Mouse (Mus musculus) heart, embryonic 10.5 days (tissue): ENCODE measurements at regions not wholly inside any gene's neighbourhood (a gene's known extent, or its start where the extent isn't known, plus 50 kb on each side); places are given as distances from the start of the nearest gene placed in this dataset.
A peak's percentile ranks its signal among the peaks of the same experiment; 100 is the strongest.

Experiments
- DNase-seq: peaks from one replicate; pipeline ENCODE4 v3.0.0-alpha.2; 2017; ENCODE audit warnings: low spot score
- H3K27ac ChIP-seq: fragments of 300-500 bp; sonication (generic); 2 replicates; pipeline ENCODE4 v1.5.1; 2016; ENCODE audit warnings: mild to moderate bottlenecking
- H3K27me3 ChIP-seq: fragments of 300-500 bp; sonication (generic); 2 replicates; pipeline ENCODE4 v1.6.1; 2016; ENCODE audit warnings: mild to moderate bottlenecking; ENCODE audit not compliant: poor library complexity, insufficient read depth, severe bottlenecking
- H3K36me3 ChIP-seq: fragments of 300-500 bp; sonication (generic); 2 replicates; pipeline ENCODE4 v1.6.1; 2016; ENCODE audit warnings: mild to moderate bottlenecking, moderate library complexity
- H3K4me1 ChIP-seq: fragments of 300-500 bp; sonication (generic); 2 replicates; pipeline ENCODE4 v1.6.1; 2016; ENCODE audit warnings: mild to moderate bottlenecking
- H3K4me3 ChIP-seq: fragments of 300-500 bp; sonication (generic); 2 replicates; pipeline ENCODE4 v1.5.1; 2016; ENCODE audit warnings: mild to moderate bottlenecking, moderate library complexity
- H3K9me3 ChIP-seq: fragments of 300-500 bp; sonication (generic); 2 replicates; pipeline ENCODE4 v1.6.1; 2016; ENCODE audit warnings: mild to moderate bottlenecking, moderate library complexity
- WGBS: fragments of 180-500 bp; shearing (Covaris S2); methylation state at CpG from one replicate; pipeline ENCODE4 v1.1.7; 2016; 5-methylcytosine and 5-hydroxymethylcytosine counted together

DNA sequence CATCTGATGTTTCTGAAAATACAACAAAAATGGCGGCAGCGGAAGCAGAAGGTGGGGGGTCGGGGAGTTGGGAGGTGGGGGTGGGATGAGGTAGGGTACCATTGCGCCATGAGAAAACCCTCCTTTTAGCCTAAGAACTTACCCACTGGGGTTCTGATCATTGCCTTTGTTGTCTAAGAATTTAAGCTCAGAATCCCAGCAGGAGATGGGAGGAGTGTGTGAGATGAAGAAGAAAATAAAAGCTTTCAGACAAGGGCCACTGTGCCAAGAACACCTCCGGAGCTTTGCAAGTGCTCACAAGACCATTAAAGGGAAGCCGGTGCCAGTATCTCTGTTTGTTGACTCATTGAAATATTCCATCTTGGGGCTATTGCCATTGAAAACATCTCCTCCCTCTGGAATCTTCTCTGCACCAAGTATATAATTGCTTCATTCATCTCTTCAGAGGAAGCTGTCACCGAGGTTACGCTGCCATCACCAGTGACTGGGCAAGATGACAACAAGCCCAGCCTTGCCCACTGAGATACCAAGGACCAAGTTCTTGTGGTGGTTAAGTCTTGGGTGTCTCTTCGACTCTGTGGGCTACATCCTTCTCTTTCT is 614.0 kb upstream of the Adam5 start:
- no peaks in the 10 kb centered on the region for H3K9me3 ChIP-seq
- H3K36me3 ChIP-seq, result no peaks in the 10 kb centered on the region
- H3K27me3 ChIP-seq, result 0 out of 2 replicates have a peak, but pooled peaks cover 6% of the 10 kb centered on the region
- no peak for DNase-seq
- H3K27ac ChIP-seq, result no peak overlapping the region
- WGBS, result 82% methylated on average over 9 of the region's 9 CpGs
- H3K4me1 ChIP-seq, result peaks cover 20% of the 10 kb centered on the region
- no peak overlapping the region for H3K4me3 ChIP-seq

DNA sequence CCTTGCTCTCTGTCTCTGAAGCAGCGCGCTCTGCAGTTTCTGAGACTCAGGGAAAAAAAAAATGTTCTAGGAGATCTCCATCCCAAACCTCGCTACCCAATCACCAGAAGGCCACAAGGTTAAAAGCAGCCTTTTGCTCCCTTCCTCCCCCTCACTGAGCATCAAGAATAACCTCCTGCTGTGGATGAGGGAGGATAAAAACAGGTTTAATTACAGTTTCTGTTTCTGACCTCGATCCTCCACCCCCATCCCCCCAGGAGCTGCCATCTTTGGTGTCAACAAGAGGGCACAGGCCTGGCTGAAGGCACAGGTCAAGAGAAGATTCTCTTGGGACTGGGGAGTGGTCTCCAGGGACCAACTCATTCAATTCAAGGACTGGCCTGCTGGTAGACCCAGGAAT is 613.0 kb upstream of the Adam5 start:
- Histone ChIP-seq H3K4me3 (no peak overlapping the region), H3K27me3 (0 out of 2 replicates have a peak, but pooled peaks cover 6% of the 10 kb centered on the region), H3K27ac (no peak overlapping the region), H3K4me1 (peaks cover 20% of the 10 kb centered on the region), H3K9me3 (no peaks in the 10 kb centered on the region), H3K36me3 (no peaks in the 10 kb centered on the region)
- DNase-seq, result no peak
- WGBS, result 36% methylated on average over 4 of the region's 4 CpGs

DNA sequence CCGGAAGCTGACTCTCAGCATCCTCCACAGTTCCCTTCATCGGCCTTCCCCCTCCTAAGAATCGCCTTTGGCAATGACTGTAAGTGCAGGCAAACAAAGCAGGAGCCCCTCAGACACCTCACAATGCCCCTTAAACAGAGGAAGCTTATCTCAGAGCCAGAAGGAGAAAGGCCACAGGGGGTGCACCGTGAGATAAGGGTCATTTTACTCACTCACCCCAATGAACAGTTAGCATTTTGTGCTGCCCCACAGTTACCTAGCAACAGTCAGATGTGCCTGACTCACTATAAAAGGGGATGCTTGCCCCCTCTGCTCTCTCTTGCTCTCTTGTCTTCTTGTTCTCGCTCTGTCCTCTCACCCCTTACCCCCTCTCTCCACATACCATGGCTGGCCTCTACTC is 606.4 kb upstream of the Adam5 start:
- Histone ChIP-seq H3K27ac (no peak overlapping the region), H3K4me3 (no peak overlapping the region), H3K4me1 (peaks cover 15% of the 10 kb centered on the region), H3K9me3 (peaks cover 4% of the 10 kb centered on the region; the same call in 1 of the 2 replicates), H3K27me3 (no peaks in the 10 kb centered on the region), H3K36me3 (no peaks in the 10 kb centered on the region)
- no peak for DNase-seq
- 16% methylated on average over 5 of the region's 5 CpGs for WGBS

DNA sequence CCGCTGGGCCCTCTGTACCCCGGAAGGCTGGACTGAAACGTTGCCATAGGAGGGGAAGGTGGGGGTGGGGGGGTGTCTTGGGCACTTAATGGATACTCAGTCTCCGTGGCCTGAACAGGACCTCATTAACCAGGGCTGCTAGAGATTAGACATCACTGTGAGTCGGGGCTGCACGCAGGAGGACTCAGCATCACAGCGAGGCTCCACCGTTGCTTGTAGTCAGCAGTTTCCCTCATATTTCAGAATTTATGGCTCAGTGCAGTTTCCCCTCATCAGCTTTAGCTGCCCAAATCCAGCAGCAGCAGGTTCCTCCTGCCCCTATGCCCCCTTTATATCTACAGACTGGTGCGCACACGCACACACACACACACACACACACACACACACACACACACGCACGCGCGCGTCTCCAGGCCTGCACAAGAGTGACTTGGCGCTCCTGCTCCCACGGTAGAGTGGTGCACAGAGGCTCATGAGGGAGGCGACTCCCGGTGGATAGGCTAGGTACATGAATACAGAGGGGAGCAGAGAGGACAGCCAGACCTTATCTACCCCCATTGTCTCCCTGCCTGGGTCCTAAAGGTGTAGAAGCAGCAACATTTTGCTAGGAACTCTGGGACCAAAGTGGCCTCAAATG is 605.8 kb upstream of the Adam5 start:
- Histone ChIP-seq H3K9me3 (peaks cover 4% of the 10 kb centered on the region; the same call in 1 of the 2 replicates), H3K4me1 (peaks cover 15% of the 10 kb centered on the region), H3K27ac (peak overlapping the region; percentile 22; the same call in 1 of the 2 replicates), H3K36me3 (no peaks in the 10 kb centered on the region), H3K4me3 (no peak overlapping the region), H3K27me3 (no peaks in the 10 kb centered on the region)
- 61% methylated on average over 19 of the region's 19 CpGs for WGBS
- DNase-seq, result no peak

DNA sequence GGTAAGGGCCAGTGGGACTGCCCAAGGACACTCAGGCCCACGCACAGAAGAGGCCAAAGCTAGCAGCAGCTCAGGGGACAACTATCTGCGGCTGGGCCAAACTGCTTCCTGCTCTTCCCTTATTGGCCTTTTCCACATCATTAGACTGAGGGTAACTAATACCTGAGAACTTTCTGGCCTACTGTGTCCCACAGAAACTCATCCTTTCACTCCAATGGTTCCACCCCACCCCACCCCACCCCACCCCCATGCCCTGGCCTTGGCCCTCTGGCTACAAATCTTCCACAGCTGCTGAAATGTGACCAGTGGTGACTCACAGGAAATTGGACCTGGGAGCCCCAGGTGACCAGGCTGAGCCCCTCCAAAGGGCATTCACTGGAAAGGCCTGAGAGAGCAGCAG is 604.6 kb upstream of the Adam5 start:
- WGBS, result 69% methylated on average over 2 of the region's 2 CpGs
- Histone ChIP-seq H3K4me1 (peaks cover 15% of the 10 kb centered on the region), H3K9me3 (peaks cover 4% of the 10 kb centered on the region; the same call in 1 of the 2 replicates), H3K36me3 (no peaks in the 10 kb centered on the region), H3K4me3 (no peak overlapping the region), H3K27ac (no peak overlapping the region), H3K27me3 (no peaks in the 10 kb centered on the region)
- DNase-seq, result no peak

DNA sequence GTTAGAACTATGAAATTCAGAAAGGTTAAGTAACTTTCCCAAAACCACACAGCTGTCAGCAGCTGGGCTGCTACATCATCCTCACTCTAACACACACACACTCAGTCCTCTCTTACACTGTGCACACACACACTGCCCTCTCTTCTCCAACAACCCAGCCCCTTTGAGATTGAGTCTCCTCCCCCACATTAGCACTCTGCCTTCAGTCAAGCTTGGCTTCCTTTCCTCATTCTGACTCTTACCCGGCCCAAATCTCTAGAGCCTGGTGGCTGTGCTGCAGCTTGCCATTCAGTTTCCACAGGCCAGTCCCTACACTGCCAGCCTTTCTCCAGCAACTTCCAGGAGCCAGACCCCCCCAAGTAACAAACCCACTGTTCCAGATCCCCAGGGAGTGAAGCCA is 602.0 kb upstream of the Adam5 start:
- WGBS, result 32% methylated on average over 1 of the region's 1 CpGs
- Histone ChIP-seq H3K9me3 (no peaks in the 10 kb centered on the region), H3K4me1 (peaks cover 20% of the 10 kb centered on the region), H3K27ac (no peak overlapping the region), H3K36me3 (no peaks in the 10 kb centered on the region), H3K4me3 (no peak overlapping the region), H3K27me3 (no peaks in the 10 kb centered on the region)
- DNase-seq, result no peak

DNA sequence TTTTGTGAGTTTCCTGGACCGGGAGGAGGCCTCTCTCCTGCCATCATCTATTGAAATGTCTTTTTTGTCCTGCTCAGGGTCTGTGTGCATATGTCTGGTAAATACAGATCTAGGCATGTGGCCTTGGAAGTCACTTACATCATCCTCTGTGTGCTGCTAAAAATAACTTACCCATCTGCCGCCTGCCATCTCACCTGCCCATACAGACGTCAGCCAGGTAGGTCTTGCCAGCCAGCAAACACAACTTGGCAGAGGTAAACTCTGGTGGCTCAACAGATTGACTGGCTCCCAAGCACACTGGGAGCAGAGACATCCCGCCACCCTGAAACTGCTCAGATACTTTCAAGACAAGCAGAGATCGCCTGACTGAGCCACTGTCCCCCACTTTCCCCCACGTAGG is 597.3 kb upstream of the Adam5 start:
- no peaks in the 10 kb centered on the region for H3K9me3 ChIP-seq
- H3K27me3 ChIP-seq, result no peaks in the 10 kb centered on the region
- no peak overlapping the region for H3K4me3 ChIP-seq
- 87% methylated on average over 6 of the region's 6 CpGs for WGBS
- H3K36me3 ChIP-seq, result no peaks in the 10 kb centered on the region
- no peak for DNase-seq
- H3K27ac ChIP-seq, result no peak overlapping the region
- peaks cover 5% of the 10 kb centered on the region; the same call in 1 of the 2 replicates for H3K4me1 ChIP-seq

DNA sequence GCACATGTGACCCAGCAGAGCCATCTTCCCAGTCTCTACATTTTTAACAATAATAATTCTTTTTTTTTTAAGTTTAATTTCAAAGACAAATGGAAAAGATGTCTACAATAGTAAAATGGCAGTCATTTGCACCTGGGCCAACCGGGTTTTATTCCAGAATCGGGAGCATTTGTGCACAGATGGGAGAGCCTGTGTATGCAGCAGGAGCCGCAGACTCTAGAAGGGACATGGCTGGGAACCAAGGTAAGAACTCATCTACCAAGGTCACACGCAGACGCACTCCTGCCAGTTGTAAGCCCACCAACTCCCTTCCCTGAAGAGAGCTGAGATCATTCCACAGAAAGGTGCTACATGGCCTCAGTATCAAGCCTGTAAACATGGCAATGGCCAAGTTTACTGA is 586.4 kb upstream of the Adam5 start:
- WGBS, result 85% methylated on average over 5 of the region's 5 CpGs

DNA sequence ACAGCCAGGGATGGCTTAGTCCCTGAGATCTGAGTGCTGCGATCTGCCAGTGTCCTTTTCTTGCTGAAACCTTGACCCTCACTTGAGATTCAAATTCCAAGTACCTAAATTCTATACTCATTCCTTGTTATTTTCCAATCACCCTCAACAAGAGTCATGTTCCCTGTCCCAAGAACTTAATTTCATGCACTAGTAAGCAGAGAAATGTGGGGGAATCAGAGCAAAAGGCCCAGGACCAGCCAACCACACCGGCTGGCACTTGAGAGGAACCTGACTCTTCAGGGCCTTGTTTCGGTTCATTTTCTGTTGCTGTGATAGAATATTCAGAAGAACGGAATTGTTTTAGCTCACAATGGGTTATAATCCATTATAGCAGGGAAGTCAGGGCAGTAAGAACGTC is 583.7 kb upstream of the Adam5 start:
- Histone ChIP-seq H3K4me1 (peaks cover 4% of the 10 kb centered on the region; the same call in 1 of the 2 replicates), H3K4me3 (no peak overlapping the region), H3K9me3 (no peaks in the 10 kb centered on the region), H3K27me3 (no peaks in the 10 kb centered on the region), H3K27ac (no peak overlapping the region), H3K36me3 (no peaks in the 10 kb centered on the region)
- DNase-seq, result no peak
- 86% methylated on average over 5 of the region's 5 CpGs for whole genome bisulfite sequencing

More for the DNA sequence above, 586.4 kb upstream of the Adam5 start:
- Histone ChIP-seq H3K36me3 (no peaks in the 10 kb centered on the region), H3K27ac (no peak overlapping the region), H3K4me1 (peaks cover 4% of the 10 kb centered on the region; the same call in 1 of the 2 replicates), H3K27me3 (no peaks in the 10 kb centered on the region), H3K9me3 (no peaks in the 10 kb centered on the region), H3K4me3 (no peak overlapping the region)
- DNase-seq, result no peak

DNA sequence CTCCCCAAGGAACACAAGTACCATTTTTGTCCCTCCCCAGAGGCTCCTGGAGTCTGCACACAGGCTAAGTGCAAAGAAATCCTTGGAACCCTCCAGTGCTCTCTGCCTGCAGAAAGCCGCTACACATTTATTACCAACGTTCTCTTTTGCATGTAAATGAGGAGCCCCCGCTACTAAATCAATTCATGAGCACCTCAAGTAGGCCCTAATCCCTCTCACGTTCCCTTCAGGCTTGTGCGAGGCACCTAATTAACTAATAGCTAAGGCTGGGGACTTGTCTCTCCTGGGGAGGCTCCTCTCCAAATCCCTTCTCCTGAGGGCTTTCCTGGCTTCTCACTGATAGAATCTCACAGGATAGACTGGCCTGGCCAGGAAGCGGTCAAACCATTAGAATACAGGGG is 568.6 kb upstream of the Adam5 start:
- H3K4me1 ChIP-seq, result peaks cover 11% of the 10 kb centered on the region
- H3K9me3 ChIP-seq, result no peaks in the 10 kb centered on the region
- DNase-seq, result no peak
- WGBS, result 21% methylated on average over 6 of the region's 6 CpGs
- H3K27me3 ChIP-seq, result peaks cover 11% of the 10 kb centered on the region; the same call in 1 of the 2 replicates
- no peak overlapping the region for H3K4me3 ChIP-seq
- H3K36me3 ChIP-seq, result no peaks in the 10 kb centered on the region
- H3K27ac ChIP-seq, result no peak overlapping the region

DNA sequence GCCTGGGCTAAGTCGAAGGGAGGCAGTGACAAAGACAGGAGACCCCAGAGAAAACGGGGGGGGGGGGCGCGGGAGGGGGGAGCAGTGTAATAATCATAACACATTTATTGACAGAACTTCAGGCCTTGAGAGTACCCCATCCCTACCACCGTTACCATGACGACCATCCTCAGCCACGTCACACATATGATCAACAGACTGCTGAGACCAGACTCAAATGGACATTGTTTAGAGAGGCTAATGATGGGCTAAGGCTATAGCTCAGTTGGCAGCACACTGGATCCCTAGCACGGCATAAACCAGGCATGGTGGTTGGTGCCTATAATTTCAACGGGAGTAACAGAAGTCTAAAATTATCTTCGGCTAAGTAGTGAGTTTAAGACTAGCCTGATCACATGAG is 565.8 kb upstream of the Adam5 start:
- DNase-seq, result no peak
- WGBS, result 57% methylated on average over 10 of the region's 10 CpGs
- no peaks in the 10 kb centered on the region for H3K36me3 ChIP-seq
- H3K27me3 ChIP-seq, result peaks cover 9% of the 10 kb centered on the region; the same call in 1 of the 2 replicates
- H3K4me1 ChIP-seq, result peaks cover 5% of the 10 kb centered on the region
- H3K9me3 ChIP-seq, result no peaks in the 10 kb centered on the region
- H3K4me3 ChIP-seq, result no peak overlapping the region
- H3K27ac ChIP-seq, result no peak overlapping the region

DNA sequence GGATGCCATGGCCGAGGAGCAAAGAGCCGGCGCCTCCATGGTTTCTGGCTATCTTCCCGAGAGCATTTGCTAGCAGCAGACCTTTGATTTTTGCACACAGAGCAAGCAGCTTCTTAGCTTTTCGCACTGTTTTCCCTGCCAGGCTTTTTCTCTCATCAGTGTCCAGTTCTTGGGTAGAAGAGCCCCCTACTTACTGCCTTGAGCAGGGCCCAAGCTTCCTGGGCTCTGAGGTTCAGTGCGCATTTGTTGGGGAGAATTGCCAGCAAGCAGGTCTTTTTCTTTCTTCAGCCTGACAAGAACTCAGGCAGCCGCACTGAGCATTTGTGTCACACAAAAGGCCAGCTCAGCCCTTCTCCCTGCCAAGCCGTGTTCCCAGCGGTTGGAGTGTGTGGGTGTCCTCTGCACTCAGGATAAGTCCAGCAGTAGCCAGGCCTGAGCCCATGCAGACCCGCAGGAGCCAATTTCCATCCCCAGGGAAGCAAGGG is 565.2 kb upstream of the Adam5 start:
- no peak for DNase-seq
- Histone ChIP-seq H3K27ac (no peak overlapping the region), H3K4me1 (peaks cover 5% of the 10 kb centered on the region), H3K27me3 (peaks cover 9% of the 10 kb centered on the region; the same call in 1 of the 2 replicates), H3K9me3 (no peaks in the 10 kb centered on the region), H3K36me3 (no peaks in the 10 kb centered on the region), H3K4me3 (no peak overlapping the region)
- WGBS, result 52% methylated on average over 10 of the region's 10 CpGs

DNA sequence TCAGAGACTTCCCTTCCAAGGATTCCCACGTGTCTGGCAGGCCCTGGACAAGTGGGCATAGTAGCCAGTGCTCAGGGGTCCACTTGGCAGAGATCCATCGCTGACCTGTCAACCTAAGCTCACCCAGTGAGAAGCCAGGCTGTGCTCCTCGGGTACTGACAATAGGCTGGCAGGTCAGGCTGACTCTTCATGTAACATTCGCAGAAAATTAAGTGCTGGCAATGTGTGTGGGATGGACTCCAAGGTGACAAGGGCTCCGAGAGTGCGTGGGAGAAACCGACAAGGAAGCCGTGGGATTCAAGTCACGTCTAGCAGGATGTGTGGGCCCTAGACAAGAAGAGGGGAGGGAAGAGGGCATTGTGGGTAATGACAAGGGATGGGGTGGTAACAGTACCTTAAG is 564.6 kb upstream of the Adam5 start:
- no peak for DNase-seq
- Histone ChIP-seq H3K27me3 (peaks cover 9% of the 10 kb centered on the region; the same call in 1 of the 2 replicates), H3K9me3 (no peaks in the 10 kb centered on the region), H3K4me1 (peaks cover 5% of the 10 kb centered on the region), H3K4me3 (no peak overlapping the region), H3K27ac (no peak overlapping the region), H3K36me3 (no peaks in the 10 kb centered on the region)
- WGBS, result 66% methylated on average over 9 of the region's 9 CpGs
